Mouse (Mus musculus) right cerebral cortex, postnatal 25 days (tissue): ENCODE results near the gene Ppie.
A peak's percentile ranks its signal among the peaks of the same experiment; 100 is the strongest.
"Not testable (repeated sequence)": the region's sequence is repeated elsewhere in the genome, so short reads cannot be mapped to it uniquely, and the experiment has no call there.

Source experiments
- DNase-seq: peaks from one replicate; pipeline ENCODE4 v3.0.0; 2022

Gene Ppie

DNA sequence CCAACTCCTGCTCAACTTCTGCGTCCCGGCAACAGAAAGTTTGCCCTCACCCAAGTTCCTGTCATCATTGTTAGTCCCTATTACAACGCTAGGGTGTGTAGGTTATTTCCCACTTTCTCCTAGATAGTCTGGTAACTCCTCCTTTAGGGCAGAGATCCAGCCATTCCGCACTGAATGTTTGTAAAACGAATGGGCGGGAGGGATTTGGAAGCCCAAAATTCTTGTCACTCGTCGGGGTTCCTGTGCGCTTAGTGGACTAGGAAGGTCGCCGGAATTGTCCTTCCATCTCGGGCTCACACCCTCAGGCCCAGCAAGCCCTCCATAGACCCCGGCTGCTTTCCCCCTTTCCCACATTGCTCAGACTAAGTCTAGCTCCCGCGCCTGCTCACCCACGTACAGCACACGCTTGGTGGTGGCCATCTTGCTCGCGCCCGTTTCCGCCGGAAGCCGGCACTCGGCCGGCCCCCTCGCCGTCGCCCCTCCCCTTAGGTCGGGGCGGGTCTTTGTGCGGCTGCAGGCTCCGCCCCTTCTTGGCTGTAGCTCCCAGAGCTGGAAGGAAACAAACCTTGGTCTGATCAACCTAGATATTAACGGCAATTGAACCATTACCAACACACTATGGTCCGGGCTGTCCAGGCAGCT lies at the start of gene Ppie:
Gene Ppie, minus strand, starts transcription at position 439 of the 642 bp plus-strand sequence.
- peak; percentile 79 for DNase-seq

DNA sequence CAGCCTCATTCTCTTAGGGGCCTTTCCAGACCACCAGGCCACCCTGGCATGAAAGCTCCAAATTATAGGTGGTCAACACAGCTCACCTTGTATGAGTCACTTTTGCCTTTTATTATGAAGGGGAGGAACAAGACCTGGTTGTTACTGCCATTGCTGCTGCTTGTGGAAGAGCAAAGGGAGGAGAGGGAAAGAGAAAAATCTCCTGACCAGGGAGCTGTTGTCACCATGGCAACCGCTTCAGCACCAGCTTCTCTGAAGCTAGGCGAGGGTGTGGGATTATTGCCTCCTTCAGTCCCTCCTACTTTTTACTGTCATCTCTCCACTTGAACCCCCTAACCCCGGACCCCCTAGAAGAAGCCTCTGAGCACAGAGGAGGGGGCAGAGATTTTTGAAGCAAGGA lies 45.1 kb upstream of the Ppie start:
- DNase-seq: no peak

DNA sequence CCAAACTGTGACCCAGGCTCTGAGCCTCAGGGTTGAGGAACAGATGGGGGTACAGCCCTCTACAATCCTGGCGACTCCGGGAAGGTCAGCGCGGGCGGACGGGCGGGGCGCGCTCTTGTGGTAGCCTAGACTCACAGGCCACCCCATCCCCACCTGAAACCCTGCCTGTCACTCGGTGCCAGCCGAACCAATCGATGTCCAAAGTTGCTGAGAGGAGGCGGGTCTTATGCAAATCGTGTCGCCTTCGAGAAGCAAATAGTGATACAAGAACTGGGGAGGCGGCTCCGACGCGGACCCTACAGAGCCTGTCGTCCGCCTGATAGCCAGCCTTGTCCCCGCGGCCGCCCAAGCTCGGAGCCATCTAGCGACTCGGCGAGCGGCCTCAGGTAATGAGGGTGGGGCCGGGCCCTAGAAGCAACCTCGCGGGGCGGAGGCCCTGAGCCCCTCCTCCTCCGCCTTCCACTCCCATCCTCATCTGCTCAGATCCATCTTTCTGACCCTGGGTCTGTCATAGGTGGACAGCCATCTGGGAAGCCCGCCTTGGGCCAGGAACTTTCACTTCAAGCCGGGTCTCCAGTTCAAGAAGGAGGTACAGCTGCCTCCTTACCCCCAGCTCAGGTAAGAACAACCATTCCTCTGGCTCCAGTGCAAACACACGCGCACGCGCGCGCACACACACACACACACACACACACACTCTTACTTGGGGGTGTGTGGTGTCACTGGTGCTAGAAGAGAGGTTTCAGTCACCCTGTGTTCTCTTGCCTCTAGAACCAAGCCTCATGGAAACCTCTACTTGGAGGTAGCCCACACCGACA lies 43.7 kb upstream of the Ppie start:
- peak; percentile 91 for DNase-seq

DNA sequence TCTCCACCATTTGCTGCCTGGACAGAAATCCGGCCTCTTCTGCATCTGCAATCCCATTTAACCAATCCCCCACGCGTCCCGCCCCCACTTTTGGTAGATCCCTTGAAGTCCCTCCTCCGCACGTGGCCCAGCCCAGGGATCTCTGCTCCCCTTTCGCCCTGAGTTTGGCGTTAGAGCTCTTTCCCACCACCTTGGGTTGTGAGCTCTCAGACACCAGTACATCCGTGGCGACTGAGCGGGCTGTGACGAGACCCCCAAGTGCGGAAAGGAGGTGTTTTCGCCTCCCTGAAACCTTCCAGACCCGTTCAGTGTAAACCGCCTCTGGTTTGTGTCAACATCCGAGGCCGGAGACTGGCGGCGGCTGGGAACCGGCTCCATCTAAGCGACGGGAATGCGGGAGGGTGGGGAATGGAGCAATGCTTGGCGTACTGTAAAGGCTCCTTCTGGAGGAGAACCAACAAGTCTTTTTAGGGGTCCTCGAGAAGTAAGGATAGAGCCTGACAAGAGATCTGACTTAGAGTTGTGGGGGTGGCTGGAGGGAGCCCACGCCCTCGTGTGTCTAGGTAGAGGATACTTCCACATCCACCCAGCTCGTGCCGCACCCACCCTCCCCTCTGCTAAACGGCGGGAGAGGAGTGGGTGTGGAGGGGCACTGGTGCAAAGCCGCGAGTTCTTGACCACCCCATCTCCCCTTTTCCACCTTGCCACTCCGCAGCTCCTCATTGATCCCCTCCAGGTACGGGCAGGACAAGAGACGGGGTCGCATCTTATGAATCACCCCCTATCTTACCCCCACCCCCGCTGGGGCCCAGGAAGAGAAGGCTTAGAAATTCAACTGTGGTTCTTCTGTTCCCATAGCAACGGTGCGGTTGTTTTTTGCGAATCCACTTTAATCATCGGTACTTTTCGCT lies 42.8 kb upstream of the Ppie start, which contains the start of gene Hpcal4:
Gene Hpcal4, plus strand, starts transcription at position 900 of the 911 bp plus-strand sequence.
- peak; percentile 64 for DNase-seq

DNA sequence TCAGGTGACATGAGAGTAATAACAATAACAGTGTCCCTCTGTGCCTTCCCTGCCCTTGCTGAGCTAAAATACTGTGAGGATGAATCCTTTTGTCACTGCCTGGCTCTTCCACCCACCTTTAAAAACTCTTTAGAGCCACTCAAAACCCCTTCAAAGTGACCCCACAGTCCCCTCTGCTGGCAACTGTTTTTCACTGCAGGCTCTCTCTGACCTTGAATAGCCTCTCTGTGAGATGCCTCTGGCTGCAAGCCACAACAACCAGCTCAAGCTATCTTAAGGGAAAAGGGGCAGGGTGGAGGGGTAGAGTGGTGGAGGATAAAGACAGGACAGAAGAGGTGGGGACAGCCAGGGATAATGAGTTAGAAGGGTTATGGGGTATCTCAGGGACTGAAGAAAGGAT lies 32.1 kb upstream of the Ppie start:
- no peak for DNase-seq

DNA sequence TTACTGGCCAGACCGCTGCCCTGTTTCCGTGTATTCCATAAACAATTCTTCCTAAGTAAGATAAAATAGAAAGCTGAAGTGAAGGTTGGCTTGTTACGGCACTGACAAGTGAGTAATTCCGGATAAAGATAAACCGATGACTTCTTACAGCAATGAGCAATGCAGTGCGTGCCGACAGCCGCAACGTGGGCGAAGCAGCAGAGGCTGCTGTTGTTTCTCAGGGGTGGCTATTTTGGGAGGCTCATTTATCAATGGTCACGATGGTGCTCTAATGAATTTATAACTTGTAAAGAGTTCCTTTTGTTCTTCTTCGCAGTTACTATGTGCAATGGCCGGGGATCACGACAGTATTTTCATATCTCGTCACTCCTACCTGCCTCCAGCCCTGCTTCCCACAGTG lies 24.4 kb upstream of the Ppie start:
- peak; percentile 58 for DNase-seq

DNA sequence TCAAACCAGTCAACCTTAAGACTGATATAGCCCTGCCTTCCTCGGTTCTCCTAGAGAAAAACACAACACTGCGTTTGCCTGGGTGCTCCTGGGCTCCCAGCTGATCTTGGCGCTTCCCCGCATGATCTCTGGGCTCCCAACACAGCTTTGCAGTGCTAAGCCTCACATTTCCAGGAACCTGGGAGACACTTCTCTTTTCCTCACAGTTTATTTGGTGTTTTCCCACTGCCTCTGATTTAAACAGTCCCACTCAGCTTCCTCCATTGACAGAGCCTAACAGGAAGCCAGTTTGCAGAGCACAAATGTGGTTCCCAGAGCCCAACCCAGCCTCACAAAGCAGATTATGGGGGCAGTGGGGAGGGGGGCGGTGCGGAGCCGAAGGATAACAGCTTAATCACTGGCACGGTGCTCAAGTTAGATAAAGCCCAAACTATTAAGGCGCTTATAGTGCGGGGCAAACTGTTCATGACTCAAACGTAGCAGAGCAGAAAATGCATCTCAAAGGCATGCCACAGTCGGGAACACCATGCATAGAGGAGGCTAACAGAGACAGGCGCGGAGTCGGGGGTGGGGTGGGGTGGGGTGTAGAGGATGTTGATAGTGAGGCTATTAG lies 22.7 kb upstream of the Ppie start:
- no peak for DNase-seq

DNA sequence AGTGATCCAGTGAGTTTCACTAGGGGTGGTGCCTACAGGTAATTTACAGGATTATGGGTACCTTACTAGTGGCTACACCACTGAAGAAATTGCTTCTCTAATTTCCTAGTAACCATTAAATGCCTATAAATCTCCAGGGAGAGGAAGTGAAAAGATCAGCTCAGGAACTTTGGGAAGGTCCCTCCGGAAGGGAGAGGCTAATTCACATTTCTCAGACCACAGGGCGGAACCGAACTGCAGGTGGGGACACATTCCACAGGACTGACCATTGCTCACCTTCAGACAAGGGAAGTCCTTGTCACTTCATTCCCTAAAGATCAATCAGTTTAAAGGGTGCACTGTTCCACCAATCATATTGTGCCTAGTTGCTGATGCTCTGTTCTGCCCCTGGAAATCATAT lies 21.5 kb upstream of the Ppie start:
- DNase-seq: not testable (repeated sequence)

DNA sequence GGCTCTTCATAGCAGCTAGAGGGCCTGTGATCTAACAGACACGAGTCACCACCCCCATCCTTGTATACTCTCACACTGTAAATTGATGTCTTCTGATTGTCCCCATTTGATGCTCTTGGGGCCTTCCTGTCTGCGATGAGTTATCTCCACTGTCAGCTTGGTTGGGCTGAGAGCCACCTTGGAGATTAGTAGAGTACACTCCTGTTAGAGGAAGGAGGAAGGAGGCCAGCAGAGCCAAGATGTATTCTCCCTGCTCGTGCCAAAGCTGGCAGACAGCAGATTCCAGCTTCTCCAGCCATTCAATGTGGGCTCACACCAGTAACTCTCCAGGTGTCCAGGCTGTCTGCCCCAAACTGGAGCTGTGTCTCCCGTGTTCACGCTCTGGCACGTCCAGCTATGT lies 20.8 kb upstream of the Ppie start:
- DNase-seq: no peak

DNA sequence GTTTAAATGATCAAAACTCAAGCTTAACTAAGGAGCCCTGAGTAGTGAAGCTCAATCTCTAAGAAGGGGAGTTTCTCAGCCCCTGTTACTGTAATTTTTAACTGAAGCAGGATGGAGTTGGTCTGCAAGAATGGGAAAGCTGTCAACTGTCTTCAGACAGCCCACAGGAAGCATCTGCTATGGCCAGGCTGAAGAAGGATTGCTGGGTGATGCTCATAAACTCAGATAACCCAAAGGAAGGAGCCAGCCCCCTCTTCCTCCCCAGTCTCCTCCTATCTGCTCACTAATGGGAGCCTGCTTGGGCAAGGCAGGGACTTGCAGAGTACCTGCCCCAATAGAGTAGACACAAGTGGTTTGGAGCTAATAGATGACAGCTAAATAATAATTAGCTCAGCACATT lies 16.1 kb upstream of the Ppie start:
- no peak for DNase-seq

DNA sequence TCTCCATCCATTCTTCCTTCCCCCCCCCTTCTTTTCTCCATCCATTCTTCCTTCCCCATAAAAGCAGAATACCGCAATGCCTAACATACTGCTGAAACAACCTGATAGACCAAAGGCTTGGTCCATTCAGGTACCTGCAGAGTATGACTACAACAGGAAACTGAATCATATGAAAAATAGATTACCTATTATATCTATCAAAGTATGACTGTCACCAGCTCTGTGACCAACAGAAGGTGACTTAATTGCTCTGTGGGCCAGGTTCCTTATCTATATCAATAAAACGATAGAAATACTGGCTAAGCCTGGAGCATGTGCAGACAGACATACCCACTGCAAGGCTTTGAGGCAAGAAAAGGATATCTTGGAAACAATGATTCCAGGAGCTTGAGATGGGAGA lies 15.7 kb upstream of the Ppie start:
- no peak for DNase-seq

DNA sequence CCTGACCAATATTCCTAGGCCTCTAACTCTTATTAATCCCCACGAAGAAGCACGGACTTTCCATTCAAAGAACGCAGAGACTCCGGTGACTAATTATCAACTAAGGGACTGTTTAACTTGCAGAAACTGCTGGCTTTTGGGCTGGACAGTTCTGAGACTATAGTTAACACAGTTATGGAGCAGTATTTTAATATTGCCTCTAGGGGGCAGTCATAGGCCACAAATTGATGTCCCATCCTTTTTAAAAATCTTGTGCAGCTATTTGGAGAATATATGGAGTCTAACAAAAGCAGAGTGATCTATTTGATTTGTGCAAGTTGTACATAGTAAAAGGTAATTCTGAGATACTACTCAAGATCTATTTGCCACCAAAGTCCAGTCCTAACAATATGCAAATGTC lies 15.3 kb upstream of the Ppie start:
- no peak for DNase-seq

DNA sequence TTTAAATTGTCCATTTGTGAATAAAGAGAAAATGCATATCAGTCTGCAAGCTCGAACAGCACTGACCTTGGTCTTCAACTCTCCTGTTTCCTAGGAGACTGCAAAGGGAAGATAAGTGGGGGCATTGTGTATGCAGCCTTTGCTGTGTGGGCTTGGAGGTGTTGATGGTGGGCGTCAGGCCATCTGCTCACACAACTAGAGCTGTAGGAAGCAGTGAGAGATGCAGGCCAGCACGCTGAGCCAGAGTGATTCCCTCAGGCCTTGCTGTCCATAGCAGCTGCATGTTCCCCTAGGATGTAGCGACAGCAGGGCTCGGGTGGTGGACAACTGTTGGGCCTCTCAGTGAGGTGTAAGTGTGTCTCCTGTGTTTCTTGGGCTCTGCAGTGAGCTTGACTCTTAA lies 13.2 kb upstream of the Ppie start:
- DNase-seq: peak; percentile 69

DNA sequence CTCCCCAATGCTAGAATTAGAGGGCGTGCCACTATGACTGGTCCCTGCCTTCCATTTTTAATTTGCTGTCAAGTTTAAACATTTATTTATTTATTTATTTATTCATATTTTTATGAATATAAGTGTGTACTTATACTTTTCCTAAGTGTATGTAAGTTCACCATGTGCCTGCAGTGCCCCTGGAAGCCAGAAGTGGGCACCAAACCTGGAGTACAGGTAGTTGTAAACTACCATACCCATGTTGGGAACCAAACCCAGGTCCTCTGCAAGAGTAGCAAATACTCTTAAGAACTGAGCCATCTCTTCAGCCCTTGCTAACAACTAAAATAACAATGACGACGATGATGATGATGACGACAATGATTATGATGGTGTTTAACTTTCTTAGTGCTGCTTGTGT lies 12.3 kb upstream of the Ppie start:
- no peak for DNase-seq

DNA sequence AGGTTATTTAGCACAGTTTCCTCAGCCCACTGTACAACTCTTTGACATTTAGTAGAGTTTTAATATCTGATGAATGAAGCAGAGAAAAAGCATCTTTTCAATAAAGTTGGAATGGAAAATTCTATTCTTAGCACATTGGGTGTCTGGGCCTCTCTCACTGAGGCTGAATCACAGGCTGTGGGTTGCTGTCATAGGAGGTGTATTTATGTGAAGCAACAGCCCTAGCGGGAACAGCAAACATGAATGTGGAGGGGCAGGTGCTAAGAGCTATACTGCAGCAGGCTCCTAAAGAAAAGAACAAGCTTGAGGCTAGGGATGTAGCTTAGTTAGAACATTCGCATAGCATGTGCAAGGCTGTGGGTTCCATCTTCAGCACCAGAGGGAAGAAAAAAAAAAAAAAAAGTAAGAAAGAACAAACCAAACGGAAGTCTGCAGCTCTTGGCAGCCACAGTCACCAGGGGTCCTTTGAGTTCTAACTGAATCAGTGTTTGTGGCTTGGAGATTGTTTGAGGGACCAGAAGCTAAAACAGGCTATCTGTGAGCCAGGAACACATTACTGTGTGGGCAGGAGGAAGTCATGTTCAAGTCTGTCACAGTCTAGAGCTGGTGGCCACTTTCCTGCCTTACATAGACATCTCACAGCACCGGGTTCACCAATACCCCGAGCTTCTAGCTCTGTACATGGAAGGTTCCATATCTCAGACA lies 7.8 kb upstream of the Ppie start:
- peak; percentile 58 for DNase-seq

DNA sequence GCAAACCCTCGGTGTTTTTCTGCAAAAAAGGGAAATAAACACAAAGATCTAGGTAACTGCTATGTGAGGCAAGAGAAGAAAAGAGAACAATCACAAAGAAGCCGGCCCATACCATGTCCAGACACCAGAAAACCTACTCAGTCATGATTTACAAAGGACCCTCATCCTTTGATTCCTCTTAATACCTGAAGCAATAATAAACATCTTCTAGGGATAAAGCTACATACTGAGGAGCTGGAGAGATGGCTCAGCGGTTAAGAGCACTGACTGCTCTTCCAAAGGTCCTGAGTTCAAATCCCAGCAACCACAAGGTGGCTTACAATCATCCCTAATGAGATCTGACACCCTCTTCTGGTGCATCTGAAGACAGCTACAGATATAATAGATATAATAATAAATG lies 2.2 kb downstream of the Ppie start:
- DNase-seq: no peak

DNA sequence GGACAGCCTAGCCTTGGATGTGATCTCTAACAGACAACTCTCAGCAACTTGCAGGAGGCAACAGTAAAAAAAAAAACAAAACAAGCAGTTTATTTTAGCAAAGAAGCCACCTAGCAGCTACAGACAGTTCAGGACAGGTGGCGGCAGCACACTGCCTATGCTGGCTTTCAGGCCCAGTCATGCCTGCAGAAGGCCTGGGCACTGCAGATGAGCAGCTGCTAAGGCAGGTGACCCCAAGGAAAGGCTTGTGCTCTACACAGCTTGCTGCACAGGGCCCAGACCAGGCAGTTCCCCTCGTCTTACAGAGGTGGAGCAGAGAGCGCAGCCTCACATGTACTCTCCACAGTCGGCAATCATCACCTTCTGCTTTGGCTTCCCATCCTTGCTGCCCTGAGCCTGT lies 12.7 kb downstream of the Ppie start:
- no peak for DNase-seq

DNA sequence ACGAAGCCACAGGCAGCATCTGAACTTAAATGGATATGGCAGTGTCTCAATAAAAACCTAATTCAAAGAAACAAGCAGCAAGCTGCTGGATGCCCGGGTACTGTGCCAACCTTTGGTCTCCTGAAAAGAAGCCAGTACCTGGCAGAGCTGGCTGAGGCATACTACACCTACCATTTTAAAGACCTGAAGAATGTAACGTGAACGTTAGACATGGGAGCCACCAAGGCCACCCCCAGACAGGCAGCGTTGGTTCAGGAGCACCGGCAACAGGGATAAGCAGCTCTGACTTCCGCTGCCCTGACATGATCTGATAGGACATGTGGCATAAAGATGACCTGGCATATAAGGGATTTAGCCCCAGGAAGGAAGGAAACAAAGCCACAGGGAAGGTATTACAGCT lies 13.1 kb downstream of the Ppie start:
- DNase-seq: no peak

DNA sequence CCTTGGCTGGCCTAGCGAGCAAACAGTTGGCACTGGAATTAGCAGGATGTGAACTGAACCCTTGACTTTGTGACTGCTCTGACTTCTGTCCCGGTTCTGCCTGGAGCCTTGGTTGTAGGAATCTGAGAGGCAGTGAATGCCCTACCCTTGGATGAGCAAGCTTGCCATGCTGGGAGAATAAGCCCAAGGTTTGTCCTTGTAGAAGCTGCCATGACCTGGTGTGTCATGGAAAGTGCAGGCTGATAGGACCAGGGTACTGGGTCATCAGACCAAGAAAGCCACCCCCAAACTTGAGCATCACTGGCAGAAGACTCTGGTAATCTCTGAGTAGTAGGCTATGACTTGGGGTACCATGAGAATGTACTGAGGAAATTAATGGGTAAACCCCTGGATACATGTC lies 18.5 kb downstream of the Ppie start:
- no peak for DNase-seq

DNA sequence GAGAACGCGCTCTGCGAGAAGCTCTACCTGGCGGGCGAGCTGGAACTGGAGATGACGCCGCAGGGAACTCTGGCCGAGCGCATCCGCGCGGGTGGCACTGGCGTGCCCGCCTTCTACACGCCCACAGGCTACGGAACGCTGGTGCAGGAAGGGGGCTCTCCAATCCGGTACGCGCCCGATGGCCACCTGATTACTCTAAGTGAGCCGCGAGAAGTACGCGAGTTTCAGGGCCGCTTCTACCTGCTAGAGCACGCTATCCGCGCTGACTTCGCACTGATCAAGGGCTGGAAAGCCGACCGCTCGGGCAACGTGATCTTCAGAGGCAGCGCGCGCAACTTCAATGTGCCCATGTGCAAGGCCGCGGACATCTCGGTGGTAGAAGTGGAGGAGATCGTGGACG lies 23.1 kb downstream of the Ppie start:
- peak; percentile 26 for DNase-seq

DNA sequence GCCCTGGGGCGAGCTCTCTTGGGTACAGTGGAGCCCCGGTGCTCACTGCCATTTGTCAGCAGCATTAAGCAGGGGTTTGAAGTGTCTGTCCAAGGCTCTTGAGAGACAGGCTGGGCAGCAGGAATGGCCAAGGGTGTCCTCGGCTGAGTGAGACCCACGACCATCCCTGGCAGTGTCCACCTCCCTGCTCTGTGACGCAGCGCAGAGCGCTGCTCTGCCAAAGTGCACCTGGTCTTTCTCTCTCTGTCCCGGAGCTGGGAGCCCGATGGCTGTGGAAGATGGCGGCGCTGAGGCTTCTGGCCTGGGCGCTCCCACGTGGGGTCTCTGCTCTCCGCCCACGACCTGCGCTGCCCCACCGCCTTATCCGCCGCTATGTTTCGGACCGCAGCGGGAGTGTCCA lies 23.7 kb downstream of the Ppie start, which contains the start of gene Oxct2b:
Gene Oxct2b, plus strand, starts transcription at position 256 of the 400 bp plus-strand sequence.
- no peak for DNase-seq

DNA sequence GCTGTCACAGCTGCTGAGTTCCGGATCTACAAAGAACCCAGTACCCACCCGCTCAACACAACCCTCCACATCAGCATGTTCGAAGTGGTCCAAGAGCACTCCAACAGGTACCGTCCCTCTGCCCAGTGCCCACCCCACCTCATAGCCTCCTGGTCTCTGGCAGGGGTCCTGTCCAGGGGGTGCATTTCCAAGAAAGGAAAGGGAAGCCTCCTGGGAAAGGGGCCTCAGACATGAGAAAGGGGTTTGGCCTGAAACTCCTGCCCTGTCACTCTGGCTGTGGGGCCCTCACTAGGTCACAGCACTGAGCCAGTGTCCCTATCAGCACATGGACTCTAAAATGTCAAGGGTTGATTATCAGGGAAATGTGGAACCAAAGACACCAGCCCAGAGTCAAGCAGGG lies 25.1 kb downstream of the Ppie start:
- DNase-seq: not testable (repeated sequence)
